Mouse (Mus musculus): ENCODE results near the gene Gm28047. TPM values are rescaled to one million over a fixed set of nuclear protein-coding genes. Genes with fewer than 3 reads are reported as not detected.

The Gm28047 gene
- polyA plus RNA-seq, 2 experiments = not detected

DNA sequence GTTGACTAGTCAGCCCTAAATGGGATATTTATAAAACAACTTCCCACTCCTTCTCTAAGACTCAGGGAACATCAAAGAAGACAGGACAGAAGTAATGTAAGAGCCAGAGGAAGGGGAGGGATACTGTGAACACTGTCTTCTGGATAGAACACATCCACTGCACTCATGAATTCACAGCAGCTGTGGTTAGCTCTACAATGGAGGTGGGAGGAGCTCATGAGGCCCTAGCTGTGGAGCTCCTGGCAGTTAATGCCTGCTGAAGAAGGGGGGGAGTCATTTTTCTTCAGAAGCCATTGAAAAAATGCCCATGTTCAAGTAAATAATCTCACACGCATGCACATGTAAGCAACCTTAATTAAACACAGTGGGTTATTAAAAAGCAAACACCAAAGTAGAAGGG lies 47.9 kb downstream of the Gm28047 start:
- H3K27ac ChIP-seq = no peak overlapping the region
- ATAC-seq (ENCODE audit: insufficient read depth) (no peak), DNase-seq (ENCODE audit: low read depth in 3 of 3, low spot score in 3 of 3) (no peak)
- no peak overlapping the region for H3K9ac ChIP-seq (replicated peaks)
- TF ChIP-seq CTCF (IDR thresholded peaks at IDR 0.05; ENCODE audit: low read depth) = no peak
- TF ChIP-seq EP300 (IDR thresholded peaks at IDR 0.05; ENCODE audit: low read depth) = no peak
- no peaks in the 10 kb centered on the region for H3K4me1 ChIP-seq (replicated peaks; ENCODE audit: control insufficient read depth in 2 of 2, insufficient read depth in 2 of 2, low read length in 1 of 2)
- no peaks in the 10 kb centered on the region for H3K27me3 ChIP-seq (ENCODE audit: control insufficient read depth, insufficient read depth, low read length)
- H3K36me3 ChIP-seq (replicated peaks; ENCODE audit: control insufficient read depth, insufficient read depth, low read depth) = no peaks in the 10 kb centered on the region
- WGBS (ENCODE audit: insufficient replicate concordance) = 88% methylated on average over 1 of the region's 1 CpGs
- no peaks in the 10 kb centered on the region for H3K9me3 ChIP-seq (ENCODE audit: control insufficient read depth, low read length)
- no peak overlapping the region for H3K4me3 ChIP-seq (ENCODE audit: insufficient read depth in 1 of 2, low read depth in 2 of 2, low read length in 2 of 2)
- H3K4me2 ChIP-seq (ENCODE audit: low read depth) = no peak overlapping the region

DNA sequence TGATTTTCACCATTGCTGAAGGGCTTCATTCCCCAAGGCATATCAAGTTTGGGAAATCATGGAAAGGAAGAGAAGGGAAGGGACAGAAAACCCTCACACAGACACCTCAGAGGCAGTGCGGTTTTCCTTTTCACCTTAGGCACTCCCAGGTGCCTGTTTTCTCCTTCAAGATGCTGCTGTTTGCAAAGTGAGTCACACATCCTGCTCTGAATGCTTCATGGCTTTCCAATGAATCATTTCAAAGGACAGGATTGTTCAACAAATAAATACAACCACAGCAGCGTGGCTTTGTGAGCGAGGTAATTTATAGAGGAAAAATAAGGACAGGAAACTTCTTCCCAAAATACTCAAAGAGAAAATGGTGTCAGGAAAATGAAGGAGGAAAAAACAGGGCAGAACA lies 52.8 kb downstream of the Gm28047 start:
- H3K4me2 ChIP-seq (ENCODE audit: low read depth) = no peak overlapping the region
- no peak for TF ChIP-seq CTCF (IDR thresholded peaks at IDR 0.05; ENCODE audit: low read depth)
- TF ChIP-seq EP300 (IDR thresholded peaks at IDR 0.05; ENCODE audit: low read depth) = no peak
- DNase-seq (ENCODE audit: low read depth in 3 of 3, low spot score in 3 of 3) = no peak
- H3K9ac ChIP-seq (replicated peaks) = no peak overlapping the region
- no peak overlapping the region for H3K4me3 ChIP-seq (ENCODE audit: insufficient read depth in 1 of 2, low read depth in 2 of 2, low read length in 2 of 2)
- H3K9me3 ChIP-seq (ENCODE audit: control insufficient read depth, low read length) = no peaks in the 10 kb centered on the region
- 63% methylated on average over 3 of the region's 3 CpGs for WGBS (ENCODE audit: insufficient replicate concordance)
- no peaks in the 10 kb centered on the region for H3K36me3 ChIP-seq (replicated peaks; ENCODE audit: control insufficient read depth, insufficient read depth, low read depth)
- H3K27me3 ChIP-seq (ENCODE audit: control insufficient read depth, insufficient read depth, low read length) = no peaks in the 10 kb centered on the region
- H3K27ac ChIP-seq = no peak overlapping the region
- ATAC-seq (ENCODE audit: insufficient read depth) = no peak
- no peaks in the 10 kb centered on the region for H3K4me1 ChIP-seq (replicated peaks; ENCODE audit: control insufficient read depth in 2 of 2, insufficient read depth in 2 of 2, low read length in 1 of 2)

- Histone ChIP-seq H3K27ac (no peak overlapping the region), H3K4me3 (ENCODE audit: insufficient read depth in 1 of 2, low read depth in 2 of 2, low read length in 2 of 2) (no peak overlapping the region), H3K4me1 (replicated peaks; ENCODE audit: control insufficient read depth in 2 of 2, insufficient read depth in 2 of 2, low read length in 1 of 2) (no peaks in the 10 kb centered on the region), H3K9ac (replicated peaks) (no peak overlapping the region), H3K27me3 (ENCODE audit: control insufficient read depth, insufficient read depth, low read length) (no peaks in the 10 kb centered on the region), H3K4me2 (ENCODE audit: low read depth) (no peak overlapping the region), H3K36me3 (replicated peaks; ENCODE audit: control insufficient read depth, insufficient read depth, low read depth) (no peaks in the 10 kb centered on the region), H3K9me3 (ENCODE audit: control insufficient read depth, low read length) (no peaks in the 10 kb centered on the region)
- no peak for TF ChIP-seq CTCF (IDR thresholded peaks at IDR 0.05; ENCODE audit: low read depth)
- no peak for TF ChIP-seq EP300 (IDR thresholded peaks at IDR 0.05; ENCODE audit: low read depth)
- ATAC-seq (ENCODE audit: insufficient read depth) (no peak), DNase-seq (ENCODE audit: low read depth in 3 of 3, low spot score in 3 of 3) (no peak)
- 62% methylated on average over 2 of the region's 2 CpGs for WGBS (ENCODE audit: insufficient replicate concordance)
Measured at GRCm38 (mm10) chr15:102567849-102568248, 57.0 kb downstream of the Gm28047 start.

GRCm38 (mm10) chr15:102563681-102564080 lies 61.2 kb downstream of the Gm28047 start:
- Histone ChIP-seq H3K4me3 (ENCODE audit: insufficient read depth in 1 of 2, low read depth in 2 of 2, low read length in 2 of 2) (no peak overlapping the region), H3K27ac (no peak overlapping the region), H3K36me3 (replicated peaks; ENCODE audit: control insufficient read depth, insufficient read depth, low read depth) (no peaks in the 10 kb centered on the region), H3K9ac (replicated peaks) (no peak overlapping the region), H3K4me2 (ENCODE audit: low read depth) (no peak overlapping the region), H3K4me1 (replicated peaks; ENCODE audit: control insufficient read depth in 2 of 2, insufficient read depth in 2 of 2, low read length in 1 of 2) (no peaks in the 10 kb centered on the region), H3K9me3 (ENCODE audit: control insufficient read depth, low read length) (no peaks in the 10 kb centered on the region), H3K27me3 (ENCODE audit: control insufficient read depth, insufficient read depth, low read length) (no peaks in the 10 kb centered on the region)
- no peak for DNase-seq (ENCODE audit: low read depth in 3 of 3, low spot score in 3 of 3)
- no peak for ATAC-seq (ENCODE audit: insufficient read depth)
- 78% methylated on average over 5 of the region's 5 CpGs for WGBS (ENCODE audit: insufficient replicate concordance)
- TF ChIP-seq EP300 (IDR thresholded peaks at IDR 0.05; ENCODE audit: low read depth) = no peak
- no peak for TF ChIP-seq CTCF (IDR thresholded peaks at IDR 0.05; ENCODE audit: low read depth)

DNA sequence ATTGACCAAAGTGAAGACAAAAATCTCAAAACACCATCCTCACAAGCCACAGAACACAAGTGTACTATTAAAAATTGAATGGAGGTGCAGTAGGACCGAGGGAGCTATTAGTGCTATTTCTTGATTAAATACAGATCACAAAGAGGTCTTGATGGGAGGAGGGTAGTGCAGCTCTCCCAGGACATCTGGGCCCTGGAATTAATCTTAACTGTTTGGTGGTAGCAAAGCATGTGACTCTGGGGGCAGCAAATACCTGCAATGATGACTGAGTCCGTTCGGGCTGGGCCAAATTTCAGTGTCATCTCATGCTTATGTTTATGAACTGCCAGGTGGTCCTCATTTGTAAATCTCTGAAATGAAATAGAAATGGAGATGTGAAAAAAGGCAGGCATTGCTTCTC lies 61.8 kb downstream of the Gm28047 start:
- 75% methylated on average over 3 of the region's 3 CpGs for WGBS (ENCODE audit: insufficient replicate concordance)
- ATAC-seq (ENCODE audit: insufficient read depth) (no peak), DNase-seq (ENCODE audit: low read depth in 3 of 3, low spot score in 3 of 3) (no peak)
- H3K4me2 ChIP-seq (ENCODE audit: low read depth) = no peak overlapping the region
- H3K27me3 ChIP-seq (ENCODE audit: control insufficient read depth, insufficient read depth, low read length) = no peaks in the 10 kb centered on the region
- no peaks in the 10 kb centered on the region for H3K36me3 ChIP-seq (replicated peaks; ENCODE audit: control insufficient read depth, insufficient read depth, low read depth)
- no peaks in the 10 kb centered on the region for H3K9me3 ChIP-seq (ENCODE audit: control insufficient read depth, low read length)
- H3K4me1 ChIP-seq (replicated peaks; ENCODE audit: control insufficient read depth in 2 of 2, insufficient read depth in 2 of 2, low read length in 1 of 2) = no peaks in the 10 kb centered on the region
- TF ChIP-seq EP300 (IDR thresholded peaks at IDR 0.05; ENCODE audit: low read depth) (no peak), CTCF (IDR thresholded peaks at IDR 0.05; ENCODE audit: low read depth) (no peak)
- no peak overlapping the region for H3K4me3 ChIP-seq (ENCODE audit: insufficient read depth in 1 of 2, low read depth in 2 of 2, low read length in 2 of 2)
- H3K27ac ChIP-seq = no peak overlapping the region
- no peak overlapping the region for H3K9ac ChIP-seq (replicated peaks)
